Mouse (Mus musculus): ENCODE results near the gene Prps2.
"Not testable (repeated sequence)": the region's sequence is repeated elsewhere in the genome, so short reads cannot be mapped to it uniquely, and the experiment has no call there.

Prps2 gene

DNA sequence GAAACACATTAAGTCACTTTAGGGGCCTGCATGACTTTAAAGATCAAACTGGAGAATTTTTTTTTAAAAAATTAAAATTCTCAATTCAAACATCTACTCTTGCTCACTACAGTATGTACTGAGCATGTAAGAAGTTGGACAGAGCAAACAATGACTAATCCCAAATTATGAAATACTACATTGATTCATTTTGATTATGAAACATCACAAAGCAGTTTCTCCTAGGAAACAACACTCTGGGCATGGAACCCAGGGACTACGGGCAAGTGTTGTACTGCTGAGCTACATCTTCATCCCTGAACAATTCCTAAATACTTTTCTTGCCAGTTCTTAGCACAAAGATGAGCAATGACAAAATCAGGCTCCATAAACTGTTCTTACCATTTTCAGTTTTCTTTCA, 52.9 kb downstream of the Prps2 start:
- CTCF ChIA-PET: no interaction called here

DNA sequence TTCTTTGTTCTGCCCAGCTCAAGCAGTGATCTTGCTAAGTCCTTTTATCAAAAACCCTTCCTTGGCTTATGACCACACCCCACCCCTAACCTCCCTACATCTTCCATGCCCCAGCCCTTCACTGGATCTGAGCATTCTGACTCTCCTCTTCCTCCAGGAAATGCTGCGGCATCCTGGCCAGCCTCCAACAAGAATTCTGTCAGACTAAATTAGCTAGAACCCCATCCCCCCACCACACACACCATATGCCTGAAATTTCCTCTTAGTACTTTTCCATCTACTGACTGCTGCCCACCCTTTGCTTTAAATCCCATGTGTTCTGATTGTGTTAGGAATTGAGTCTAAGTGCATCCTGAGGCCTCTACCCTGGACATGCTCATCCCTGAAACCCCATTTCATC, 53.5 kb downstream of the Prps2 start:
- ChIA-PET POLR2A (no interaction called here), CTCF (no interaction called here)

More for the DNA sequence above, 52.9 kb downstream of the Prps2 start:
- POLR2A ChIA-PET: no interaction called here

DNA sequence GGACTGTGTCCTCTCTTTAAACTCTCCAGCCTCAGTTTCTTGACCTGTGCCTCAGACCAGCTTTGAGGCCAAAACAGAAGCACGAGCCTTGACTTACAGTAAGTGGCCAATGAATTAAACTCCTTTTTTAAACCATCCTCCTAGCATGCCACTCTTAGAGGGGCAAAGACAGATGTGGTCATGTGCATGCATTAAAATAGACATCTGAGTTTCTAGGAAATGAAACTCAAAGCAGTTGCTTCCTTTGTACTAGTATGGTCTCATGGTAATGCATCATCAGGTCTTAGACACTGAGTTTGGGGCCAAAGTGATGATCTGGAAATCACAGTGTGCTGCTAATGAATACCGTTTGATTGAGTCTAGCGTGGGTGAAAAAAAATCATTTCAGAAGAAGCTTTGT, 54.0 kb downstream of the Prps2 start:
- ChIA-PET CTCF (no interaction called here), POLR2A (no interaction called here)

DNA sequence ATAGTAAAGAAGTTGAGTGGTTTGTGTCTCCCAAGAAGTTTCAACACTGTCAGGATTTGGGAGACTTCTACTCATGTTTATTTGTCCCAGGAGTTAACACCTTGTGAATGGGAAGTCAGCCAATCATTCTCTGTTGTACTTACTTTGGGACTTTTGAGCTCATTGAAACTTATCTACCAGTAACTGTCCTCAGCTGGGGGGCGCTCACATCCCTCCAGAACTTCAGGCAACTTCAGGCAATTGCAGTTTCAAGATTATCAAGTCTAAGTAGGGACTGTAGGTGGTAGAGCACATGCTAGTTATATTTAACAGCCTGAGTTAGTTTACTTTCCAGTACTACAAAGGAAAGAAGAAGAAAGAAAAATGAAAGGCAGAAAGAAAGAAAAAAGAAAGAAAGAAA, 58.8 kb downstream of the Prps2 start:
- CTCF ChIA-PET: no interaction called here
- POLR2A ChIA-PET: no interaction called here

DNA sequence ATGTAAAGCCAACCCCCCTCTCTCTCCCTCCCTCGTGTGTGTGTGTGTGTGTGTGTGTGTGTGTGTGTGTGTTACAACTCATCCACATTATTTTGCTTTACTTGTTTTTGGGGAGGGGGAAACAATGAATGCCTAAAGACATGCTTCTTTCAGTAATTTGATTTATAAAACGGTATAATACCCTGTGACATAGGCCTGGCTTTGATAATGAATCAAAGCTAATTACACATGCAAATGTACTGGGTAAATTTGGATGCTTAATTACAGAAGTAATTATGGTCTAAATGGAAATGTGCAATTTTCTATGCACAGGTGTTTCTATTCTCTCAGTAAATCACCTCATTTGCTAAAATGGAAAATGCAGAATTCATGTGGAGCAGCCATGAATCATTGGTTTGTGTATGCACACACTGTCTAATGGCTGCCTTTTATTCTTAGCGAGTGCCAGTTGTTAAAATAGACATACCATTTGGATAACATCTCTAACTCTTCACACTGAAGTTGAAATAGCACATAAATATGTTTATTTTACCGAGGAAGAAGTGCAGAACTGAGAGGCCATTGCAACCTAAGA, 61.2 kb downstream of the Prps2 start:
- ChIA-PET CTCF (no interaction called here), POLR2A (no interaction called here)

DNA sequence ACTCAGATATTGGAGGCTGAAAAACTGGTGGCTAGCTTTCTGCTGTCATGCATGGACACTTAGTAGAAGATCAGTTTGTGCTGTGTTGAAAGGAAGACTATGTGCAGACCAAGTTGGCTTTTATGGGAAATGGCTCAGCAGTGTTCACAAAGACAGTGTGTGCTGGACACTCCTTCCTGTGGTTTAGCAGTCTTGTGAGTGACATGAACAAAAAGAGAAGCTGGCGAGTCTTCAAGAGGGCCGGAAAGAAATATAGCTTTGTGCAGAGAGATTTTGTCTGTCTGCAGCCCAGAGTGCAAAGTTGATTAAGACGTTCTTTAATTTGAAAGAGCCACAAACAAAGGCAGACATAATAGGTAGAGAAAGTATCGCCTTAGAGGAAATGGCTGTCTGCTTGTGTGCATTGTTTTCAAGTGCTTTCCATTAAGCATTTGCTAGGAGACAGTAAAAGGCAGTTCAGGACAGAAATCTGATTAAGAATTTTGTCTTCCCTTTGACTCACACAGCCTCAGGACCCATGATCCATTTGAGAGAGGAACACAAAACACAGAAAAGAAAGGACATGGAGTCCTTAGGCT, 63.6 kb downstream of the Prps2 start:
- ChIA-PET CTCF (no interaction called here), POLR2A (no interaction called here)

DNA sequence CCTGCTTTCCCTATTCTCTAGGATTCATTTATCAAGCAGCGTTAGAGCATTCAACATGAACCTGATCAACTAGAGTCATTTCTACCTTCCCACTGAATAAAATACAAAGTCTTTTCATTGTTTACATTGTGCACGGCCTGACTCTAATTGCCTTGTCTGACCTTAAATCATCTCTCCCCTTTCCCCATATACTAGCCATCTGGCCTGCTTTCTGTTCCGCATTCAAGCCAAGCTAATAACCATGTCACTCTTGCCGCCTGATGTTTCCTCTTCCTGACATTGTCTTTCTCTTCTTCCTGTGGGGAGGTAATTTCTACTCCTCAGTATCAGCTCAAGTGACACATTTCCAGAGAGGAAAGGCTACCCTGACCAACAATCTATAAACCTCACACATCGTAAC, 66.8 kb downstream of the Prps2 start:
- ChIA-PET POLR2A (no interaction called here), CTCF (no interaction called here)

DNA sequence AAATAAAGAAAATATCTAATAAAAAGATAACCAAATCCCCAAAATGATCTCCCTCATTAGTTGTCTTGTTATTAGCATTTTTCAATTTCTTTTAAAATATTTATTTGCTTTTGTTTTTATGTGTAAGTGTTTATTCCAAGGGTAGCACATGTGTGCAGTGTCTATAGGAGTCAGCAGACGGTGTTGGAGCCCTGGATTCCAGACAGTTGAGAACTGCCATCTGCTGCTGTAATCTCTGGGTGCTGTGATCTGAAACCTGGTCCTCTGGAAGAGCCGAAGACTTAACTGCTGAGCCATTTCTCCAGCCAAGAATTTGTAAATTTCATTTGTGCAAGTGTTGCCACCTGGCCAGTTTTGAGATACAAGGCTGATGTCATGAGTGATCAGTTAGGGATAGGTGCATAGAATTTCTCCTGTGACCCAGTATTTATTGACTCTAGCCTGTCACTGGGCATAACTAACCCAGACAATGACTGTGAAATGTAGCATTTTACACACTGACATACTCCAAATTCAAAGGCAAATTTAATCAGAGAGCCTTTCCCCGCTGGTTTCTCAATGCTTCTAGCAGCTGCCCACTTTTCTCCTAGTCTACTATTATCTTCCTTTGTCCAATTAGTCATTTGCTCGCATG, 67.3 kb downstream of the Prps2 start:
- CTCF ChIA-PET: no interaction called here
- POLR2A ChIA-PET: no interaction called here

DNA sequence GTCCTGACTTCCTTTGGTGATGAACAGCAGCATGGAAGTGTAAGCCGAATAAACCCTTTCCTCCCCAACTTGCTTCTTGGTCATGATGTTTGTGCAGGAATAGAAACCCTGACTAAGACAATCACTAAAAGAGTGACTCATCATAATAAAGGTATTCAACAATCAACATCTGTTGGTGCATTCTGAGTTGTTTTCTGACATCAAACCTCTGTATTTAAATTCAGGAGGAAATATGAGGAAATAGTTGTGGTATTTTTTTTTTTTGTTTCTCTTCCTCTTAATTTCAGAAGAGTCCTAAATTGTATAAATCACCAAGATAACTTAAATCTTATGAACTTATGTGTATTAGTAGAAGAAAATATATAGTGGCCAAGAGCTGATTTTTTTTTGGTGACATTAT, 80.5 kb downstream of the Prps2 start:
- CTCF ChIA-PET, POLR2A ChIA-PET: not testable (repeated sequence)

Measured in embryonic stem cell, embryonic (primary cell).